Mouse (Mus musculus) CH12.LX (cell line): ENCODE measurements around the gene Terb2. TPM values are rescaled to one million over a fixed set of nuclear protein-coding genes. Genes with fewer than 3 reads are reported as not detected.
A peak's percentile ranks its signal among the peaks of the same experiment; 100 is the strongest.

Experiments used
- DNase-seq: peaks from one replicate; pipeline ENCODE4 v3.0.0-alpha.2; 2013; ENCODE audit errors: extremely low read depth
- H3K27ac ChIP-seq: 2 replicates; pipeline ENCODE4 v1.5.1; 2012; ENCODE audit warnings: low read depth, mild to moderate bottlenecking, control low read depth, moderate library complexity; ENCODE audit not compliant: insufficient read depth
- H3K27me3 ChIP-seq: replicated peaks from 2 replicates; pipeline ENCODE3; 2012; ENCODE audit warnings: inconsistent platforms
- H3K36me3 ChIP-seq, 2 experiments: replicated peaks in 1 of 2; 2 replicates each; pipeline versions ENCODE3 to v1.6.1; 2012; ENCODE audit warnings: inconsistent platforms in 1 of 2, low read length in 1 of 2, mild to moderate bottlenecking in 1 of 2, mixed read lengths in 1 of 2, moderate library complexity in 1 of 2; ENCODE audit not compliant: control insufficient read depth in 1 of 2, insufficient read depth in 1 of 2
- H3K4me1 ChIP-seq, 2 experiments: 2 replicates each; pipeline ENCODE4 v1.6.1; 2012; ENCODE audit warnings: inconsistent platforms in 1 of 2, moderate library complexity in 1 of 2; ENCODE audit not compliant: insufficient read depth in 2 of 2, control insufficient read depth in 1 of 2
- H3K4me2 ChIP-seq: 2 replicates; pipeline ENCODE4 v1.6.1; 2012; ENCODE audit warnings: low read depth, mild to moderate bottlenecking, control low read depth; ENCODE audit not compliant: poor library complexity, insufficient read depth, severe bottlenecking
- H3K4me3 ChIP-seq, 3 experiments: fragments of 150-350 bp in 1 of 3; sonication (generic) in 1 of 3; replicated peaks in 1 of 3; 2 replicates each; pipeline versions ENCODE3 to v1.5.1; 2011 to 2012; ENCODE audit warnings: low read depth in 2 of 3, low read length in 2 of 3, mild to moderate bottlenecking in 2 of 3, moderate library complexity in 2 of 3, control low read depth in 1 of 3, improper control_type of control experiment in 1 of 3, inconsistent platforms in 1 of 3, mixed read lengths in 1 of 3; ENCODE audit not compliant: poor library complexity in 1 of 3
- H3K79me2 ChIP-seq: replicated peaks from 2 replicates; pipeline ENCODE4 v1.6.1; 2012; ENCODE audit warnings: mild to moderate bottlenecking, moderate library complexity; ENCODE audit not compliant: control insufficient read depth, poor library complexity, insufficient read depth, severe bottlenecking; ENCODE audit errors: extremely low read depth
- H3K9ac ChIP-seq: 2 replicates; pipeline ENCODE4 v1.6.1; 2012; ENCODE audit warnings: low read depth, mild to moderate bottlenecking, control low read depth, moderate library complexity; ENCODE audit not compliant: insufficient read depth
- H3K9me3 ChIP-seq: replicated peaks from 2 replicates; pipeline ENCODE3; 2012; ENCODE audit warnings: low read length, inconsistent platforms, mixed read lengths
- CHD1 ChIP-seq: IDR thresholded peaks from 2 replicates; pipeline ENCODE4 v1.6.1; 2012; ENCODE audit warnings: low read depth, low read length, improper control_type of control experiment, inconsistent platforms
- CHD2 ChIP-seq: IDR thresholded peaks from 2 replicates; pipeline ENCODE4 v1.6.1; 2011; ENCODE audit warnings: low read length, improper control_type of control experiment
- CTCF ChIP-seq, 2 experiments: IDR thresholded peaks in 1 of 2; conservative IDR thresholded peaks in 1 of 2; 2 replicates each; pipeline ENCODE4 v1.5.1; 2011 to 2012; ENCODE audit warnings: low read depth in 2 of 2, low read length in 2 of 2, improper control_type of control experiment in 1 of 2, inconsistent platforms in 1 of 2, mild to moderate bottlenecking in 1 of 2, moderate library complexity in 1 of 2
- E2F4 ChIP-seq: IDR thresholded peaks from 2 replicates; pipeline ENCODE4 v1.6.1; 2011; ENCODE audit warnings: low read depth, low read length, improper control_type of control experiment; ENCODE audit not compliant: insufficient replicate concordance
- ELF1 ChIP-seq: IDR thresholded peaks from 2 replicates; pipeline ENCODE4 v1.6.1; 2014; ENCODE audit warnings: low read depth, mild to moderate bottlenecking, inconsistent platforms, low read length, improper control_type of control experiment
- EP300 ChIP-seq: IDR thresholded peaks from 2 replicates; pipeline ENCODE4 v1.6.1; 2011; ENCODE audit warnings: low read length, improper control_type of control experiment
- GABPA ChIP-seq: IDR thresholded peaks from 2 replicates; pipeline ENCODE4 v1.6.1; 2012; ENCODE audit warnings: low read depth, low read length, improper control_type of control experiment, inconsistent platforms; ENCODE audit not compliant: insufficient replicate concordance
- HCFC1 ChIP-seq: IDR thresholded peaks from 2 replicates; pipeline ENCODE4 v1.6.1; 2012; ENCODE audit warnings: low read depth, mild to moderate bottlenecking, inconsistent platforms, low read length, improper control_type of control experiment
- IRF4 ChIP-seq: IDR thresholded peaks from 2 replicates; pipeline ENCODE4 v1.6.1; 2014; ENCODE audit warnings: low read depth, mild to moderate bottlenecking, inconsistent platforms, low read length, improper control_type of control experiment
- JUN ChIP-seq: IDR thresholded peaks from 2 replicates; pipeline ENCODE4 v1.6.1; 2011; ENCODE audit warnings: low read depth, mild to moderate bottlenecking, low read length, improper control_type of control experiment, moderate library complexity; ENCODE audit not compliant: insufficient read depth
- MAFK ChIP-seq: IDR thresholded peaks from 2 replicates; pipeline ENCODE4 v1.6.1; 2011; ENCODE audit warnings: low read length, improper control_type of control experiment; ENCODE audit not compliant: insufficient replicate concordance
- MXI1 ChIP-seq: IDR thresholded peaks from 2 replicates; pipeline ENCODE4 v1.6.1; 2011; ENCODE audit warnings: mild to moderate bottlenecking, low read depth, low read length, improper control_type of control experiment
- MYC ChIP-seq: IDR thresholded peaks from 2 replicates; pipeline ENCODE4 v1.6.1; 2011; ENCODE audit warnings: low read depth, mild to moderate bottlenecking, improper control_type of control experiment, low read length
- NELFE ChIP-seq: IDR thresholded peaks from 2 replicates; pipeline ENCODE4 v1.6.1; 2011; ENCODE audit warnings: low read depth, low read length, improper control_type of control experiment
- POLR2A ChIP-seq: IDR thresholded peaks from 2 replicates; pipeline ENCODE4 v1.6.1; 2011; ENCODE audit warnings: low read depth, mild to moderate bottlenecking, improper control_type of control experiment, low read length
- RAD21 ChIP-seq: IDR thresholded peaks from 2 replicates; pipeline ENCODE4 v1.6.1; 2011; ENCODE audit warnings: low read depth, mild to moderate bottlenecking, low read length, improper control_type of control experiment, moderate library complexity
- RCOR1 ChIP-seq: conservative IDR thresholded peaks from 2 replicates; pipeline ENCODE4 v1.6.1; 2012; ENCODE audit warnings: low read depth, mild to moderate bottlenecking, inconsistent platforms, low read length, improper control_type of control experiment
- TBP ChIP-seq: conservative IDR thresholded peaks from 2 replicates; pipeline ENCODE4 v1.6.1; 2011; ENCODE audit warnings: low read depth, low read length, improper control_type of control experiment
- TCF12 ChIP-seq: IDR thresholded peaks from 2 replicates; pipeline ENCODE4 v1.6.1; 2014; ENCODE audit warnings: low read depth, mild to moderate bottlenecking, inconsistent platforms, low read length, improper control_type of control experiment
- UBTF ChIP-seq: IDR thresholded peaks from 2 replicates; pipeline ENCODE4 v1.6.1; 2012; ENCODE audit warnings: low read depth, mild to moderate bottlenecking, inconsistent platforms, low read length, improper control_type of control experiment, moderate library complexity
- USF1 ChIP-seq: IDR thresholded peaks from 2 replicates; pipeline ENCODE4 v1.6.1; 2014; ENCODE audit warnings: low read depth, mild to moderate bottlenecking, inconsistent platforms, low read length, improper control_type of control experiment
- USF2 ChIP-seq: conservative IDR thresholded peaks from 2 replicates; pipeline ENCODE4 v1.6.1; 2011; ENCODE audit warnings: low read depth, low read length, improper control_type of control experiment
- ZC3H11A ChIP-seq: IDR thresholded peaks from 2 replicates; pipeline ENCODE4 v1.6.1; 2012; ENCODE audit warnings: low read depth, mild to moderate bottlenecking, inconsistent platforms, low read length, improper control_type of control experiment
- ZMIZ1 ChIP-seq: IDR thresholded peaks from 2 replicates; pipeline ENCODE4 v1.6.1; 2012; ENCODE audit warnings: low read depth, mild to moderate bottlenecking, inconsistent platforms, low read length, improper control_type of control experiment
- ZNF384 ChIP-seq: IDR thresholded peaks from 2 replicates; pipeline ENCODE4 v1.6.1; 2012; ENCODE audit warnings: low read depth, low read length, improper control_type of control experiment, inconsistent platforms
- dilution Hi-C: fragments of 300-500 bp; cut with MboI; formaldehyde crosslinking; loops from 2 replicates; pipeline ENCODE4 v1.14.3; 2020; ENCODE audit warnings: low sequenced_read_pairs; ENCODE audit not compliant: extremely low pct_unique_long_range_greater_than_20kb, extremely low pct_ligation_motif_present
- in situ Hi-C: fragments of 300-500 bp; cut with MboI; formaldehyde crosslinking; loops from 3 replicates; pipeline ENCODE4 v1.14.3; 2019; ENCODE audit warnings: low sequenced_read_pairs, low pct_ligation_motif_present, low pct_unique_long_range_greater_than_20kb, mixed read lengths
- polyA plus RNA-seq: library from polyadenylated mRNA; unstranded; fragments of >175 nt; gene quantifications from 2 replicates; pipeline ENCODE4 v1.2.1, GENCODE M21; 2012; ENCODE audit warnings: low read depth; ENCODE audit not compliant: insufficient read length
- total RNA-seq, 2 experiments: library from RNA; depleted of rRNA; stranded (reverse); fragments of 300-350 nt in 1 of 2; fragments of >200 nt in 1 of 2; gene quantifications; 2 replicates each; pipeline ENCODE4 v1.2.3; 2012 to 2014

Gene Terb2
- total and polyA plus RNA-seq, 3 experiments = not detected

DNA sequence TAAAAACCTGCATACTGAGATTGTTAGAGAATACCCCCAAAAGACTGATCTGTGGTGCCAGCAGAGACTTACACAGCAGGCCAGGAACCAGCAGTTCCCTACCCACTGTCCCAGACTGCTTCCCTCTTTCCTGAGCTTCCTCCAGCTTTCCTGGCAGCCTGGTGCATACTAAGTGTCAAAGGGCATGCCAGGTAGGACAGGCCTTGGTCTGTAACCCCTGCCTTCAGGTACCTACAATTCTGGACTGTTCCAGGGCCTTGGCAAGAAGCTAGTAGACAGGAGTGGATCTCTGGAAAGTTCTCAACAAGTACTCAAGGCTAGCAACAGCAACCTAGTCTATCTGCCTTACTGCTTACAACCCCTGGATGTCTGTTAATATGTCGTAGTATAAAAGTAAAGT, 34.9 kb upstream of the Terb2 start:
- H3K9ac ChIP-seq = peak overlapping the region; percentile 100
- TF ChIP-seq USF2 (no peak), TCF12 (no peak), ZC3H11A (no peak), MYC (no peak), MXI1 (no peak), NELFE (no peak), ZMIZ1 (peak; percentile 37; the same call in 1 of the 2 replicates), HCFC1 (no peak), USF1 (no peak), CHD2 (0 out of 2 replicates have a peak, but pooled peaks have one; percentile 10), RAD21 (no peak), JUN (no peak), TBP (no peak), CHD1 (no peak), IRF4 (no peak), EP300 (no peak)
- TF ChIP-seq, all 38 proteins: peak for 2
- peaks cover 57 to 78% of the 10 kb centered on the region in 2 experiments for H3K36me3 ChIP-seq
- H3K79me2 ChIP-seq = peaks cover 61% of the 10 kb centered on the region
- peaks cover under 1% of the 10 kb centered on the region for H3K9me3 ChIP-seq
- peak overlapping the region; percentile 100 for H3K4me2 ChIP-seq
- H3K27ac ChIP-seq = no peak overlapping the region
- DNase-seq = no peak
- H3K4me1 ChIP-seq = peaks cover 21 to 66% of the 10 kb centered on the region in 2 experiments
- peak overlapping the region; percentile 91 to 93 (median 92) for H3K4me3 ChIP-seq
- in situ Hi-C loops (no loop called here), dilution Hi-C loops (no loop called here)
- no peaks in the 10 kb centered on the region for H3K27me3 ChIP-seq

DNA sequence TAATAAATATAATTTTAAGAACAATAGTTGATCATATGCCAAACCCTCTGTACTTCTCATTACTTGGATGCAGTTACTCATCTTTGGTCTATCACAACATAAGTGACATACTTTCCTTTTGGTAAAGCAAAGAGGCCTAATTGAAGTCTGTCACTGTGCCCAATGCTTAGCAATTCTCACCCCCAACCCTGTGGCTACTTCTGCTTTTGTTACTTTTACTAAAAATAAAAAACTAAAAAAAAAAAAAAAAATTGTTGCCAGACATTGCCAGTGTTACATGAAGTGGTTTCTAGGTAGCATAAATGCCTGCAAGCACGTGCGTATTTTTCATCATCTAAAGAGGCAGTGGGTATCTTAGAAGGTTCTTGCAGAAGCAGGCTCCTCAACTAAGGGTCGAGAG, 33.2 kb upstream of the Terb2 start:
- DNase-seq = no peak
- peaks cover 60 to 83% of the 10 kb centered on the region in 2 experiments for H3K36me3 ChIP-seq

More for the DNA sequence above, 33.2 kb upstream of the Terb2 start:
- no peak for TF ChIP-seq MAFK
- no peak for TF ChIP-seq CTCF (conservative IDR thresholded peaks at IDR 0.05 in 1 of 2, IDR thresholded peaks at IDR 0.05 in 1 of 2; ENCODE audit: low read depth in 2 of 2, low read length in 2 of 2)
- no peak for TF ChIP-seq USF2
- no peak for TF ChIP-seq USF1
- TF ChIP-seq ZC3H11A = no peak
- no peak for TF ChIP-seq MYC
- no peak for TF ChIP-seq UBTF
- no peak for TF ChIP-seq RCOR1
- no peak for TF ChIP-seq E2F4
- TF ChIP-seq POLR2A = no peak
- TF ChIP-seq ZMIZ1 = no peak
- TF ChIP-seq ELF1 = no peak
- TF ChIP-seq NELFE = no peak
- TF ChIP-seq ZNF384 = no peak
- no peak for TF ChIP-seq TCF12
- no peak for TF ChIP-seq TBP
- no peak for TF ChIP-seq RAD21
- no peak for TF ChIP-seq GABPA
- TF ChIP-seq JUN = no peak
- TF ChIP-seq, all 38 proteins: peak for 0
- H3K27ac ChIP-seq = no peak overlapping the region
- no peak overlapping the region for H3K4me3 ChIP-seq
- no peaks in the 10 kb centered on the region for H3K27me3 ChIP-seq
- peaks cover 21 to 63% of the 10 kb centered on the region in 2 experiments for H3K4me1 ChIP-seq
- in situ Hi-C loops = no loop called here
- peaks cover 4% of the 10 kb centered on the region for H3K9me3 ChIP-seq
- no peak overlapping the region for H3K9ac ChIP-seq
- H3K4me2 ChIP-seq = no peak overlapping the region; the same call in 1 of the 2 replicates
- dilution Hi-C loops = no loop called here
- H3K79me2 ChIP-seq = peaks cover 57% of the 10 kb centered on the region
